Mouse (Mus musculus): ENCODE data around the gene Adra1d.

DNA sequence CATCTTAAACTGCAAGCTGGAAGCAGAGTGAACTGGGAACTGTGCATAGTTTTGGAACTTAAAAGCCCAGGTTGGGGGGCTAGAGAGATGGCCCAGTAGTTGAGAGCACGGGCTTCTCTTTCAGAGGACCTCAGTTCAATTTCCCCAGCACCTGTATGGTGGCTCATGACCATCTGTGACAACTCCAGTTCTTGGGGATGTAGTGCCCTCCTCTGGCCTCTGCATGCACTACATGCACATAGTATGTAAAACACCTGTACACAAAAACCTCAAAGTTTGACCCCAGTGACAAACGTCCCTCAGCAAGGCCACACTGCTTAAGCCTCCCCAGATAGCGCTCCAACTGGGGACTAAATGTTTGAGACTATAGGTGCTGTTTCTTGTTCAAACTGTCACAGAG lies 35.0 kb downstream of the Adra1d start:
- TF ChIP-seq CTCF (IDR thresholded peaks at IDR 0.05; ENCODE audit: extremely low read depth, insufficient read depth, low read length), result peak; percentile 70
- TF ChIP-seq POLR2A (IDR thresholded peaks at IDR 0.05; ENCODE audit: extremely low read depth, insufficient read depth, low read length), result no peak
